Mouse (Mus musculus) adrenal gland (tissue): ENCODE data around the gene Abr.

Experiments
- intact Hi-C: fragments of 180-260 bp; cut with DNase I; formaldehyde crosslinking; loops from one replicate; pipeline ENCODE4 v1.15.1; 2025

Gene Abr

GRCm38 (mm10) chr11:76525646-76526351 lies 96.3 kb downstream of the Abr start:
- intact Hi-C loops = loop anchor here (2.0 to 10.0 kb wide), 2 partner anchors 21 to 49 kb away; no protein-coding TSS in a partner anchor

GRCm38 (mm10) chr11:76524947-76525346 lies 97.2 kb downstream of the Abr start:
- intact Hi-C loops = loop anchor here (2.0 to 10.0 kb wide), 3 partner anchors 20 to 122 kb away; no protein-coding TSS in a partner anchor

GRCm38 (mm10) chr11:76523356-76523755 lies 98.8 kb downstream of the Abr start:
- intact Hi-C loops = loop anchor here (5.0 to 10.0 kb wide), 2 partner anchors 51 to 124 kb away; no protein-coding TSS in a partner anchor

- intact Hi-C loops = loop anchor here (5.0 to 10.0 kb wide), 2 partner anchors 54 to 126 kb away; no protein-coding TSS in a partner anchor
Measured at GRCm38 (mm10) chr11:76520889-76521288, 101.2 kb downstream of the Abr start.

GRCm38 (mm10) chr11:76518613-76519012 lies 103.5 kb downstream of the Abr start:
- intact Hi-C loops = no loop called here

GRCm38 (mm10) chr11:76518125-76518524 lies 104.0 kb downstream of the Abr start:
- intact Hi-C loops = no loop called here

- intact Hi-C loops = no loop called here
Measured at GRCm38 (mm10) chr11:76516951-76517350, 105.2 kb downstream of the Abr start.

- intact Hi-C loops = no loop called here
Measured at GRCm38 (mm10) chr11:76515123-76515522, 107.0 kb downstream of the Abr start.

- intact Hi-C loops = no loop called here
Measured at GRCm38 (mm10) chr11:76510977-76511376, 111.1 kb downstream of the Abr start.

GRCm38 (mm10) chr11:76509751-76510723 lies 112.1 kb downstream of the Abr start:
- intact Hi-C loops = no loop called here

- intact Hi-C loops = no loop called here
Measured at GRCm38 (mm10) chr11:76508831-76509595, 113.1 kb downstream of the Abr start.

GRCm38 (mm10) chr11:76508125-76508524 lies 114.0 kb downstream of the Abr start:
- intact Hi-C loops = no loop called here

GRCm38 (mm10) chr11:76507302-76508124 lies 114.6 kb downstream of the Abr start:
- intact Hi-C loops = no loop called here

GRCm38 (mm10) chr11:76506514-76507228 lies 115.4 kb downstream of the Abr start:
- intact Hi-C loops = no loop called here

GRCm38 (mm10) chr11:76505106-76505505 lies 117.0 kb downstream of the Abr start:
- intact Hi-C loops = loop anchor here (2.0 kb wide), 1 partner anchor 20 kb away; no protein-coding TSS in a partner anchor

- intact Hi-C loops = loop anchor here (2.0 kb wide), 1 partner anchor 21 kb away; no protein-coding TSS in a partner anchor
Measured at GRCm38 (mm10) chr11:76504058-76504457, 118.1 kb downstream of the Abr start.

- intact Hi-C loops = no loop called here
Measured at GRCm38 (mm10) chr11:76499987-76500386, 122.1 kb downstream of the Abr start.

GRCm38 (mm10) chr11:76499564-76499963 lies 122.5 kb downstream of the Abr start:
- intact Hi-C loops = no loop called here

GRCm38 (mm10) chr11:76497769-76498152 lies 124.4 kb downstream of the Abr start:
- intact Hi-C loops = loop anchor here (2.0 kb wide), 1 partner anchor 41 kb away; no protein-coding TSS in a partner anchor
